Mouse (Mus musculus) ES-E14 (cell line): Measurements from ENCODE around the gene Selenoo.

Experiments
- CHD2 ChIP-seq: IDR thresholded peaks from 2 replicates; pipeline ENCODE4 v1.6.1; 2014; ENCODE audit warnings: mild to moderate bottlenecking, low read depth, low read length, inconsistent platforms
- ZC3H11A ChIP-seq: IDR thresholded peaks from 2 replicates; pipeline ENCODE4 v1.6.1; 2012; ENCODE audit warnings: low read depth, mild to moderate bottlenecking, inconsistent platforms, low read length, borderline replicate concordance
- ZNF384 ChIP-seq: IDR thresholded peaks from 2 replicates; pipeline ENCODE4 v1.6.1; 2012; ENCODE audit warnings: low read depth, low read length, inconsistent platforms

GRCm38 (mm10) chr15:89067609-89068008 lies 21.3 kb upstream of the Selenoo start:
- TF ChIP-seq ZNF384 (no peak), CHD2 (no peak), ZC3H11A (no peak)
